Mouse (Mus musculus): ENCODE results near the gene Apba1. TPM values are rescaled to one million over a fixed set of nuclear protein-coding genes. Genes with fewer than 3 reads are reported as not detected.
A peak's percentile ranks its signal among the peaks of the same experiment; 100 is the strongest.

Apba1 gene
- polyA plus RNA-seq, 1 experiment from 2014 or later, result 0.40 TPM

DNA sequence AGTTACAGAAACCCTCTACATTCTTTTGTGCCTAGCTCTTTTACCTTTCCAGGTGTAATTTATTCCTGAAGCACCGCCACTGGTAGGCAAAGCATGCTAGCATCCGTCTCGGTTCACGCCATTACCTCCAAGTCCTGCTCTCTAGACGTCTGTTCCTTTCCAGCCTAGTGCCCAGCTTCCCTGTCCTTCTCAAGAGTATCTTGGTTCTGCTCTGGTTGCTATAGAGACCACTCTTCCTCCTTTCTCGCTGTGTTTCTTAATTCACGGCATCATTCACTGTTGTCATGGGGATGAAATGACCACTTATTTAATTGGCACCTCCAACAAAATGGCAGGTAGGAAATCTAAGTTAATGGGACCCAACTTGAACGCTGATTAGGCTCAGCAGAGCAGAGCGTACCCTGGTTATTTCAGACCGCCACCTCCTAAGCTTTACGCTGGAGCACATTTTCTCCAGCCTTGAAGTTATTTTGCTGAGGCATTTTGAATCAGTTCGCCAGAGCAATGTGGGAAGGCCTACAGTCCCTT, 182.8 kb downstream of the Apba1 start:
- no peaks in the 10 kb centered on the region for H3K4me1 ChIP-seq (ENCODE audit: control insufficient read depth, insufficient read depth, low read length)
- H3K4me2 ChIP-seq, result no peak overlapping the region
- H3K27ac ChIP-seq (ENCODE audit: low read depth, low read length), result no peak overlapping the region
- ATAC-seq (replicated peaks; ENCODE audit: insufficient number of reproducible peaks, low FRiP score, low TSS enrichment), result no peak
- no peak overlapping the region for H3K9ac ChIP-seq (ENCODE audit: low read depth, low read length)
- WGBS (ENCODE audit: insufficient replicate concordance), result 83% methylated on average over 12 of the region's 12 CpGs
- no peaks in the 10 kb centered on the region for H3K27me3 ChIP-seq (ENCODE audit: control insufficient read depth, insufficient read depth, low read length)
- H3K9me3 ChIP-seq (replicated peaks; ENCODE audit: control insufficient read depth, low read length), result no peaks in the 10 kb centered on the region
- no peaks in the 10 kb centered on the region for H3K36me3 ChIP-seq (ENCODE audit: control insufficient read depth, insufficient read depth, low read length)
- H3K4me3 ChIP-seq (ENCODE audit: low read depth, low read length), result no peak overlapping the region

DNA sequence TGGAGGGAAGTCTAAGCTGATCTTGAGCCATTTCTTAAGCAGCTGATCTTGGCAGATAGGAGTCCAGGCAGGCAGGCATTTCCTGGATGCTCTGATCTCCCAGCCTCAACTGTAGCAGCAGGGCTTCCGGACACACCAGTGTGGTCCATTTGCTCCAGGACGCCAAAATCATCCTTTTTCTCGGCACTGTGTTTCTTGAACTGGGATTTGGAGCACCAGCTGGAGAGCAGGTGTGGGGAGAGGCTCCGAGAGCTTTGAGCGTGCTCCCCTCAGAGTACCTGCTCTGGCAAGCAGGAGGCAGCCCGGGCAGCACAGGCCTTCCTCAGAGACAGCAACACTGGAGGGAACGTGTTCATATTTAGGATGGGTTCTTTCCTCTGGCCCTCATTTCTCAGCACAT, 184.2 kb downstream of the Apba1 start:
- H3K27me3 ChIP-seq (ENCODE audit: control insufficient read depth, insufficient read depth, low read length), result no peaks in the 10 kb centered on the region
- ATAC-seq (replicated peaks; ENCODE audit: insufficient number of reproducible peaks, low FRiP score, low TSS enrichment), result no peak
- H3K4me2 ChIP-seq, result no peak overlapping the region
- no peaks in the 10 kb centered on the region for H3K36me3 ChIP-seq (ENCODE audit: control insufficient read depth, insufficient read depth, low read length)
- no peak overlapping the region for H3K27ac ChIP-seq (ENCODE audit: low read depth, low read length)
- no peak overlapping the region for H3K9ac ChIP-seq (ENCODE audit: low read depth, low read length)
- WGBS (ENCODE audit: insufficient replicate concordance), result 79% methylated on average over 7 of the region's 7 CpGs
- H3K4me3 ChIP-seq (ENCODE audit: low read depth, low read length), result no peak overlapping the region
- no peaks in the 10 kb centered on the region for H3K4me1 ChIP-seq (ENCODE audit: control insufficient read depth, insufficient read depth, low read length)
- H3K9me3 ChIP-seq (replicated peaks; ENCODE audit: control insufficient read depth, low read length), result no peaks in the 10 kb centered on the region

DNA sequence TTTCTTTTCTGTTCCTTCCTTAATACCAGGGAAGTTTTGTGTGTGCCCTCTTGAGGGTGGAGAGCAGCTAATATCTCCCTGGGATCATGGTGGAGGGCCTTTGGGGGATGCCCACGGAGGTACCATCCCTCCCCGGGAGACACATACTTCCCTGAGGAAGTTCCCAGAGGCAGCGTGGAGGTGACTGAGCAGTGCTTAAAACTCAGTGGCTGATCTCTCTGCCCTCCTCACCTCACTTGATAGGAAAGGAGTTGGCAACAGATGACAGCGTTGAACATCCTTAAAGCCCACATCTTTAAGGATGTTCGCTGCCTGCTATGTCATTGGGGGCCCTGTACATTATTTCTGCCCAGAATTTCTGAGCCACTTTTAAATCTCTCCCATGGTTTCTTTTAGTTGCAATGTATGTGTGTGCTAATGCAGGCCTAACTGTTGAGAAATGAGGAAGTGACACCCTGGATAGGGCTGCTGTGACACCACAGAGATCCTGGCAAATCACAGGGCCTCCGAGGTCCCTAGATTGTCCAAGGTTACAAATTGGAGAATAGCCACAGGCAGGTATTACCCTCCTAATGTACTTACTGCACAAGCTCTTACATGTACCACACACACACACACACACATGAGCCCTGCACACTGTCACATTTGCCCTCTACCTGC, 187.5 kb downstream of the Apba1 start:
- H3K36me3 ChIP-seq (ENCODE audit: control insufficient read depth, insufficient read depth, low read length), result no peaks in the 10 kb centered on the region
- no peaks in the 10 kb centered on the region for H3K27me3 ChIP-seq (ENCODE audit: control insufficient read depth, insufficient read depth, low read length)
- H3K4me3 ChIP-seq (ENCODE audit: low read depth, low read length), result no peak overlapping the region
- H3K9me3 ChIP-seq (replicated peaks; ENCODE audit: control insufficient read depth, low read length), result no peaks in the 10 kb centered on the region
- no peak overlapping the region for H3K9ac ChIP-seq (ENCODE audit: low read depth, low read length)
- no peak overlapping the region for H3K27ac ChIP-seq (ENCODE audit: low read depth, low read length)
- no peaks in the 10 kb centered on the region for H3K4me1 ChIP-seq (ENCODE audit: control insufficient read depth, insufficient read depth, low read length)
- 81% methylated on average over 6 of the region's 6 CpGs for WGBS (ENCODE audit: insufficient replicate concordance)
- H3K4me2 ChIP-seq, result no peak overlapping the region
- no peak for ATAC-seq (replicated peaks; ENCODE audit: insufficient number of reproducible peaks, low FRiP score, low TSS enrichment)

DNA sequence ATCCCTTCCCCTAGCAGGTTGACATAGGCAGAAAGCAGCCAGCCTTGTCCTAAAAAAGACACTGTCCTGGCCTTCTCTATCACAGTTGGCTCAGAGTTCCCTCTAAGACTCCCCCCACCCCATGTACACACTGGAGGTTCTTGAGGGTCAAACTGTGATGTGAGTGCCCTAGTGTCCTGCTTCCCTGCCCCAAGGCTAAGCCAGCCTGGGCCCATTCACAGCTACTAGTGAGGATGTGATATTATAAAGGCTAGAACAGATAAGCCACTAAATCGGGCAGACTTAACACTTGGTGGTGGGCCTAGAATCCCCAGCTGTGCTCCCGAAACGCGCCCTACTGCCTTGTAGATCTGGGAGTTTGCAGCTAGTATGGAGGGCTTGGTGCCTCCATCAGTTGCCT, 188.1 kb downstream of the Apba1 start:
- Histone ChIP-seq H3K36me3 (ENCODE audit: control insufficient read depth, insufficient read depth, low read length) (no peaks in the 10 kb centered on the region), H3K27ac (ENCODE audit: low read depth, low read length) (no peak overlapping the region), H3K4me3 (ENCODE audit: low read depth, low read length) (no peak overlapping the region), H3K9me3 (replicated peaks; ENCODE audit: control insufficient read depth, low read length) (no peaks in the 10 kb centered on the region), H3K4me1 (ENCODE audit: control insufficient read depth, insufficient read depth, low read length) (no peaks in the 10 kb centered on the region), H3K9ac (ENCODE audit: low read depth, low read length) (no peak overlapping the region), H3K4me2 (no peak overlapping the region), H3K27me3 (ENCODE audit: control insufficient read depth, insufficient read depth, low read length) (no peaks in the 10 kb centered on the region)
- no peak for ATAC-seq (replicated peaks; ENCODE audit: insufficient number of reproducible peaks, low FRiP score, low TSS enrichment)
- WGBS (ENCODE audit: insufficient replicate concordance), result 54% methylated on average over 4 of the region's 4 CpGs

DNA sequence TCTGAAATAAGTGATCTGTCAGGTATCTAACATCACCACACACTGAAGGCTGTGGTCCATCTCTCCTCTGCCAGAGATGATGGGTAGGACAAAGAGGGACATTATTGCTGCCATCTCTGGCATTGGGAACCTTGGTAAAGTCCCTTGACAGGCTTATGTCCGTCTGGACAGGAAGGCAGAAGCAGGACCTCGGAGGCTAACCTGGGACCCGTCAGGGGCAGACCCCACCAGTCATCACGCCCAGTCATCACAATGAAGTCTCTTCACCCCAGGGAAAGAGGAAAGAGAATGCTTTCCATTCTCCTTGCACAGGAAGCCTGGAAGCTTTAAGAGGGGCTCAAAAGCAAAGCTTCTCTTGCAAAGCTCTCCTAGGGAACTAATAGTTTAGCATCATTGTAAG, 189.2 kb downstream of the Apba1 start:
- Histone ChIP-seq H3K4me1 (ENCODE audit: control insufficient read depth, insufficient read depth, low read length) (no peaks in the 10 kb centered on the region), H3K9me3 (replicated peaks; ENCODE audit: control insufficient read depth, low read length) (no peaks in the 10 kb centered on the region), H3K4me3 (ENCODE audit: low read depth, low read length) (no peak overlapping the region), H3K36me3 (ENCODE audit: control insufficient read depth, insufficient read depth, low read length) (no peaks in the 10 kb centered on the region), H3K9ac (ENCODE audit: low read depth, low read length) (no peak overlapping the region), H3K4me2 (no peak overlapping the region), H3K27ac (ENCODE audit: low read depth, low read length) (no peak overlapping the region), H3K27me3 (ENCODE audit: control insufficient read depth, insufficient read depth, low read length) (no peaks in the 10 kb centered on the region)
- ATAC-seq (replicated peaks; ENCODE audit: insufficient number of reproducible peaks, low FRiP score, low TSS enrichment), result no peak
- WGBS (ENCODE audit: insufficient replicate concordance), result 47% methylated on average over 4 of the region's 4 CpGs

DNA sequence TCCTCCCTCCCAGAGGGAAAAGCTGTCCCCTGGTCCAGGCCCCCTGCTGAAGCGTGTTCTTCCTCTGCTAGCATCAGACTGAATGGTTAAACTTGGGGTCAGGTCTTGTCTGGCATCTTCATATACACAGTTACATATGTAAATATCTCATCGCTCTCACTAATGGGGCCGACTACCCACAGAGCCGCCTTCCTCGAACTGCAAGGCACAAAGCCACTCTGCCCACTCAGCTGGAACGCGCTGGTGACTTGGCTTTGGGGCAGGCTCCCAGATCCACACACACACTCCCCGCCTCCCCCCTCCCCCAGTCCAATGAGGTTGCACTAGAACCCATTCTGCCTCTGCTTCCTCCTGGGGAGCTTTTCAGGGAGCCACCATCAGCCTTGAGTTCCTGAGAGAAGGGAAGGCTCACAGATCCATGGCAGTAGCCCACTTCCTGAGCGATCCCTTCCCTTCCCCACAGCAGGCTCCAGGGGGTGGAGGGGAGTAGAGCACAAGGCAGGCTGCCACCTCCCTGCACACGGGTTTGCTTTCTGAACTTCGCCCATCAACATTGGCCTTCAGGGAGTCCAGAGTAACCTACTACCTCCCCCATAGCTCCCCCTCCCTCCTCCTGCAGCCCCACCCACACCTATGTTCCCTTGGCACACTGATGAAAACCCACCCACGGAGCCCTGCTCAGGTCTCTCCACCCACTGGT, 189.8 kb downstream of the Apba1 start:
- H3K27ac ChIP-seq (ENCODE audit: low read depth, low read length), result no peak overlapping the region
- no peaks in the 10 kb centered on the region for H3K27me3 ChIP-seq (ENCODE audit: control insufficient read depth, insufficient read depth, low read length)
- no peak overlapping the region for H3K9ac ChIP-seq (ENCODE audit: low read depth, low read length)
- ATAC-seq (replicated peaks; ENCODE audit: insufficient number of reproducible peaks, low FRiP score, low TSS enrichment), result no peak
- H3K4me1 ChIP-seq (ENCODE audit: control insufficient read depth, insufficient read depth, low read length), result no peaks in the 10 kb centered on the region
- no peaks in the 10 kb centered on the region for H3K36me3 ChIP-seq (ENCODE audit: control insufficient read depth, insufficient read depth, low read length)
- H3K4me2 ChIP-seq, result no peak overlapping the region
- 53% methylated on average over 12 of the region's 12 CpGs for WGBS (ENCODE audit: insufficient replicate concordance)
- H3K9me3 ChIP-seq (replicated peaks; ENCODE audit: control insufficient read depth, low read length), result no peaks in the 10 kb centered on the region
- no peak overlapping the region for H3K4me3 ChIP-seq (ENCODE audit: low read depth, low read length)

DNA sequence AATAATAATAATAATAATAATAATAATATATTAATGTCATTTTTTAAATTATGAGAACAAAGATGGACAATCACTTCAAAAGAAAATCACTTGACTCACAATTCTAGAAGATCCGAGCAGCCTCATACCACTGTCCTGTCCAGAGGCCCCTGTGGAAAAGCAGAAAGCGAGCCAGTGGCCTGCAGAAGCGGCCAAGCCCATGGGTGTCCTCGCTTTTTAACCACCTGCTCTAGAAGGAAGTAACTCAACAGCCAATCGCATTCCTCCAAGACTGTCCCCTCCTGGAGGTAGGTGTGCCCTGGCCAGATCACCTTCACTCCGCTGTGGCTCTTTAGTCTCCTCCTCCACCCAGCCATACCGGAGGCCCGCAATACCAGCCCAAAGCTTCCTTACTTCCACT, 196.8 kb downstream of the Apba1 start:
- H3K9ac ChIP-seq (ENCODE audit: low read depth, low read length), result no peak overlapping the region
- no peaks in the 10 kb centered on the region for H3K27me3 ChIP-seq (ENCODE audit: control insufficient read depth, insufficient read depth, low read length)
- WGBS (ENCODE audit: insufficient replicate concordance), result 68% methylated on average over 8 of the region's 8 CpGs
- peaks cover 10% of the 10 kb centered on the region for H3K4me1 ChIP-seq (ENCODE audit: control insufficient read depth, insufficient read depth, low read length)
- no peaks in the 10 kb centered on the region for H3K9me3 ChIP-seq (replicated peaks; ENCODE audit: control insufficient read depth, low read length)
- H3K4me3 ChIP-seq (ENCODE audit: low read depth, low read length), result no peak overlapping the region
- no peaks in the 10 kb centered on the region for H3K36me3 ChIP-seq (ENCODE audit: control insufficient read depth, insufficient read depth, low read length)
- ATAC-seq (replicated peaks; ENCODE audit: insufficient number of reproducible peaks, low FRiP score, low TSS enrichment), result no peak
- peak overlapping the region; percentile 20; the same call in 1 of the 2 replicates for H3K4me2 ChIP-seq
- no peak overlapping the region for H3K27ac ChIP-seq (ENCODE audit: low read depth, low read length)

DNA sequence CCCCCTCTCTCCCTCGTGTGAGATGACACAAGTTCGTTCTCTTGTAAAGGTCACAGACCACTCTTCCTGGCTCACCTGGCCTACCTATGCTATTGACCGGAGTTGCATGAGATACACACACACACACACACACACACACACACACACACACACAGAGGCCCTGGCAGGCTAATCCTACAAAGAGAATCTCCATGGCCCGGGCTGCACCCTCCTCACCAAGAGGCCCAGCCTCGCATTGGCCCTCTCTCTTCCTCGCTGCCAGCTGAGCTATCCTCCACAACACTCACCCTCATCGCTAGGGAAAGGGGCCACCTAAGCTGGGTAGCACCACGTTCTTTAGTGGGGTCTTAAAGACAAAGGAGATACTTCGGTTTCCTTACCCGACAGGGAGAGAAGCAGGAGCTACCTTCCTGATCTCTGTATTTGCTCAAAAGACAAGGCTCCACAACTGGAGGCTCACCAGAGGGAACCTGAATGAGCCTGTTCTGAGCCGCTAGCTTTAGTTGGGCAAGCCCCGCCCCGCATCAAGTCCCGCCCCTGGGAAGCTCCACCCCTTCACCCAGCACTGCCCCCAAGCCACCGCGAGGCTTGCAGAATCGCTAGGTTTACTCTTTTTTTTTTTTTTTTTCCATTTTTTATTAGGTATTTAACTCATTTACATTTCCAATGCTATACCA, 197.8 kb downstream of the Apba1 start:
- no peaks in the 10 kb centered on the region for H3K9me3 ChIP-seq (replicated peaks; ENCODE audit: control insufficient read depth, low read length)
- H3K36me3 ChIP-seq (ENCODE audit: control insufficient read depth, insufficient read depth, low read length), result no peaks in the 10 kb centered on the region
- ATAC-seq (replicated peaks; ENCODE audit: insufficient number of reproducible peaks, low FRiP score, low TSS enrichment), result no peak
- no peak overlapping the region for H3K27ac ChIP-seq (ENCODE audit: low read depth, low read length)
- no peak overlapping the region for H3K4me3 ChIP-seq (ENCODE audit: low read depth, low read length)
- no peaks in the 10 kb centered on the region for H3K27me3 ChIP-seq (ENCODE audit: control insufficient read depth, insufficient read depth, low read length)
- no peak overlapping the region for H3K4me2 ChIP-seq
- no peak overlapping the region for H3K9ac ChIP-seq (ENCODE audit: low read depth, low read length)
- 43% methylated on average over 17 of the region's 17 CpGs for WGBS (ENCODE audit: insufficient replicate concordance)
- H3K4me1 ChIP-seq (ENCODE audit: control insufficient read depth, insufficient read depth, low read length), result peaks cover 13% of the 10 kb centered on the region

Measured in heart, embryonic 11.5 days (tissue).